Mouse (Mus musculus): Measurements from ENCODE around the gene Klri2. TPM values are rescaled to one million over a fixed set of nuclear protein-coding genes. Genes with fewer than 3 reads are reported as not detected.
"Not testable (repeated sequence)": the region's sequence is repeated elsewhere in the genome, so short reads cannot be mapped to it uniquely, and the experiment has no call there.

Gene Klri2
- polyA plus RNA-seq, 1 experiment from 2014 or later, result not detected

DNA sequence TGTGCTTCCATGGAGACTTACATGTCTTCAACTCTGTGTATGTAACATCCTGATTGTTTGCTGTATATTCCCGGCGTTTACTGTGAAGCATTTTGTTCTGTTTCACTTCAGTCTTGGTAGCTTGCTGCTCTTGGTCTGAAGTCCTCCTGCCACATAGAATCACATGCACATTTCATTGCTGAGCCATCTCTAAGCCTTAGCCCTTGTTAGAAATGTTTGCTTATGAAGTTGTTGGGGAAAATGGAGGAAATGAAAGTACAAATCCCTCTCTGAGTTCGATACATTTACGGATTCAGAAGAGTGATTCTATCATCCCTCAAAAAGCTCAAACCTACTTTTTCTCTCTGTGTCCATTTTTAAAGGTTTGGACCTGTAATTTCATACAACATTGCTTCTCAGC, 23.3 kb downstream of the Klri2 start, which contains the start of gene Klri1:
Gene Klri1, minus strand, starts transcription at position 101 of the 400 bp plus-strand sequence.
- Histone ChIP-seq H3K9me3 (ENCODE audit: control insufficient read depth, low read length) (no peaks in the 10 kb centered on the region), H3K27ac (ENCODE audit: low read length) (no peak within 1 kb of the TSS)
- 94% methylated on average over 4 of the region's 4 CpGs for WGBS

DNA sequence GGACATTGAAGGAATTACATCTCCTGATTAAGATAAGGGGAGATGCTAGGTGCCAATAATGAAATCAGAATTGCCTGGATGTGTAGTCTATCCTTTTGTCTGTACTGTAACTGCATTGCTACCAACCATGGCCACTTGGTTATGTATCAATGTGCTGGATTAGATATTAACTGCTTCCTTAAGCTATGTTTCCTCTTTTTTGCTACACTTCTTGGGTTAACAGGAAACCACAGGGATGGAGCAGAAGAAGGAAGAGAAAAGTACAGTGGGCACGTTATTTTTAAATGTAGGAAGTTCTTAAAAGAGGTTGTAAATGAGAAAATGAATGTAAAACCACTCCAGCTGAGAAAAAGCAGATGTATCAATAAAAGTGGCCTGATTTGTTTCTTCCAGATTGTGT, 26.7 kb downstream of the Klri2 start:
- 40% methylated on average over 1 of the region's 1 CpGs for WGBS
- H3K9ac ChIP-seq (replicated peaks; ENCODE audit: low read depth, low read length), result no peak overlapping the region
- H3K36me3 ChIP-seq (ENCODE audit: control insufficient read depth, insufficient read depth), result no peaks in the 10 kb centered on the region
- H3K27ac ChIP-seq (ENCODE audit: low read length), result no peak overlapping the region
- no peak overlapping the region for H3K4me3 ChIP-seq (replicated peaks; ENCODE audit: low read length)
- H3K4me1 ChIP-seq (replicated peaks; ENCODE audit: control insufficient read depth, insufficient read depth, low read length), result no peaks in the 10 kb centered on the region
- 0 out of 2 replicates have a peak, but pooled peaks cover 3% of the 10 kb centered on the region for H3K9me3 ChIP-seq (ENCODE audit: control insufficient read depth, low read length)
- no peak for ATAC-seq
- H3K27me3 ChIP-seq (replicated peaks; ENCODE audit: control insufficient read depth, insufficient read depth, low read length), result no peaks in the 10 kb centered on the region
- no peak overlapping the region for H3K4me2 ChIP-seq (ENCODE audit: low read length)

More for the DNA sequence above, 23.3 kb downstream of the Klri2 start, which contains the start of gene Klri1:
- no peak within 1 kb of the TSS for H3K9ac ChIP-seq (replicated peaks; ENCODE audit: low read depth, low read length)
- no peak for ATAC-seq
- H3K4me3 ChIP-seq (replicated peaks; ENCODE audit: low read length), result no peak within 1 kb of the TSS
- H3K4me1 ChIP-seq (replicated peaks; ENCODE audit: control insufficient read depth, insufficient read depth, low read length), result no peaks in the 10 kb centered on the region
- no peaks in the 10 kb centered on the region for H3K36me3 ChIP-seq (ENCODE audit: control insufficient read depth, insufficient read depth)
- no peaks in the 10 kb centered on the region for H3K27me3 ChIP-seq (replicated peaks; ENCODE audit: control insufficient read depth, insufficient read depth, low read length)
- H3K4me2 ChIP-seq (ENCODE audit: low read length), result no peak within 1 kb of the TSS

- H3K9me3 ChIP-seq (ENCODE audit: control insufficient read depth, low read length); ATAC-seq; H3K27me3 ChIP-seq (replicated peaks; ENCODE audit: control insufficient read depth, insufficient read depth, low read length); H3K4me2 ChIP-seq (ENCODE audit: low read length); H3K27ac ChIP-seq (ENCODE audit: low read length); H3K4me1 ChIP-seq (replicated peaks; ENCODE audit: control insufficient read depth, insufficient read depth, low read length); H3K36me3 ChIP-seq (ENCODE audit: control insufficient read depth, insufficient read depth); H3K4me3 ChIP-seq (replicated peaks; ENCODE audit: low read length); H3K9ac ChIP-seq (replicated peaks; ENCODE audit: low read depth, low read length): not testable (repeated sequence)
- WGBS, result 82% methylated on average over 10 of the region's 10 CpGs
Measured at GRCm38 (mm10) chr6:129691436-129691835, 48.8 kb downstream of the Klri2 start.

DNA sequence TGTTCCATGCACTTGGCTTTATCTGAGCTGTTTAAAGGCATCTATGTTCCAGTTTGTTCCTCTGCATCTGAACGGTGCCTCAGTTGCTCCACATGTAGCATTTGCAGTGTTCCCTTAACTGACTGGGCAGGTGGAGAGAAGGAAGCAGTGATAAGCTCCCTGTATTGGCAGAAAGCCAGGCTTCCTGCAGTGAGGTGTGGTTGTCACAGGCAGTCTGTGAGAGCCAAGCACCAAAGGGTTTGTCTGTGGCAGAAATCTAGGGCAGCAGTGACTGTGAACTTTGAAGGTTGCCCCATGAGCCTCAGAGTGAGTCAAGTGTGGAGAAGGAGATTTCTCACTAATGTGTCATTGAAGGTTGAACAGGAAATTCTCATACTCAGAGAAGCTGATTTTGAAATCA, 59.9 kb downstream of the Klri2 start:
- no peak overlapping the region for H3K4me2 ChIP-seq (ENCODE audit: low read length)
- H3K9me3 ChIP-seq (ENCODE audit: control insufficient read depth, low read length), result no peaks in the 10 kb centered on the region
- H3K36me3 ChIP-seq (ENCODE audit: control insufficient read depth, insufficient read depth), result no peaks in the 10 kb centered on the region
- H3K4me1 ChIP-seq (replicated peaks; ENCODE audit: control insufficient read depth, insufficient read depth, low read length), result no peaks in the 10 kb centered on the region
- no peak overlapping the region for H3K9ac ChIP-seq (replicated peaks; ENCODE audit: low read depth, low read length)
- no peak overlapping the region for H3K4me3 ChIP-seq (replicated peaks; ENCODE audit: low read length)
- 73% methylated on average over 1 of the region's 1 CpGs for WGBS
- H3K27me3 ChIP-seq (replicated peaks; ENCODE audit: control insufficient read depth, insufficient read depth, low read length), result no peaks in the 10 kb centered on the region
- no peak overlapping the region for H3K27ac ChIP-seq (ENCODE audit: low read length)
- no peak for ATAC-seq

Small RNA genes lying within 50 kb of the gene (microRNA-seq; reads per million reads assigned to microRNA genes)
- gene Mir680-1, result not detected

Other genes starting within 250 kb of the Klri2 start
- gene Olr1, start 233.3 kb downstream of the Klri2 start, polyA plus RNA-seq (2015; fragmentation: Nextera tagmentation; extraction: Ambion mirVana), result not detected in 2 replicates
- gene Tmem52b, start 227.9 kb downstream of the Klri2 start, polyA plus RNA-seq (2015; fragmentation: Nextera tagmentation; extraction: Ambion mirVana), result 0.09 TPM in 1 of 2 replicates, not detected in the other
- gene Gabarapl1, start 207.3 kb downstream of the Klri2 start, polyA plus RNA-seq (2015; fragmentation: Nextera tagmentation; extraction: Ambion mirVana), result 203 and 217 TPM in 2 replicates
- gene Klre1, start 162.6 kb downstream of the Klri2 start, polyA plus RNA-seq (2015; fragmentation: Nextera tagmentation; extraction: Ambion mirVana), result not detected in 2 replicates
- not detected in 2 replicates for gene Klrd1, start 148.7 kb downstream of the Klri2 start, polyA plus RNA-seq (2015; fragmentation: Nextera tagmentation; extraction: Ambion mirVana)
- 0.25 TPM in 1 of 2 replicates, not detected in the other for gene Klrk1, start 116.6 kb downstream of the Klri2 start, polyA plus RNA-seq (2015; fragmentation: Nextera tagmentation; extraction: Ambion mirVana)
- not detected in 2 replicates for gene Klrc3, start 97.1 kb downstream of the Klri2 start, polyA plus RNA-seq (2015; fragmentation: Nextera tagmentation; extraction: Ambion mirVana)
- not detected in 2 replicates for gene Klrc2, start 79.8 kb downstream of the Klri2 start, polyA plus RNA-seq (2015; fragmentation: Nextera tagmentation; extraction: Ambion mirVana)
- not detected in 2 replicates for gene Klrc1, start 61.5 kb downstream of the Klri2 start, polyA plus RNA-seq (2015; fragmentation: Nextera tagmentation; extraction: Ambion mirVana)
- not detected in 2 replicates for gene Klri1, start 23.4 kb downstream of the Klri2 start, polyA plus RNA-seq (2015; fragmentation: Nextera tagmentation; extraction: Ambion mirVana)
- gene Gm156, start 43.8 kb upstream of the Klri2 start, polyA plus RNA-seq (2015; fragmentation: Nextera tagmentation; extraction: Ambion mirVana), result not detected in 2 replicates
- gene Gm17631, start 122.2 kb upstream of the Klri2 start, polyA plus RNA-seq (2015; fragmentation: Nextera tagmentation; extraction: Ambion mirVana), result not detected in 2 replicates
- gene Klra17, start 136.2 kb upstream of the Klri2 start, polyA plus RNA-seq (2015; fragmentation: Nextera tagmentation; extraction: Ambion mirVana), result not detected in 2 replicates
- not detected in 2 replicates for gene Klra5, start 177.2 kb upstream of the Klri2 start, polyA plus RNA-seq (2015; fragmentation: Nextera tagmentation; extraction: Ambion mirVana)

Measured in forebrain, embryonic 16.5 days (tissue).